Mouse (Mus musculus) heart, adult 2 months (tissue): ENCODE measurements around the gene Mitd1. TPM values are rescaled to one million over a fixed set of nuclear protein-coding genes. Genes with fewer than 3 reads are reported as not detected.

Experiments
- DNase-seq, 2 experiments: peaks; one replicate each; pipeline ENCODE4 v3.0.0; 2021
- H3K27ac ChIP-seq: fragments of 200-600 bp; 2 replicates; pipeline ENCODE4 v1.8.1; 2022
- H3K27me3 ChIP-seq: fragments of 200-500 bp; 2 replicates; pipeline ENCODE4 v1.6.1; 2012; ENCODE audit warnings: mild to moderate bottlenecking, low read length, inconsistent platforms, mixed read lengths; ENCODE audit not compliant: control insufficient read depth, insufficient read depth
- H3K36me3 ChIP-seq: fragments of 200-500 bp; 2 replicates; pipeline ENCODE4 v1.6.1; 2012; ENCODE audit warnings: low read length, inconsistent platforms; ENCODE audit not compliant: control insufficient read depth, insufficient read depth
- H3K4me1 ChIP-seq: fragments of 200-500 bp; 2 replicates; pipeline ENCODE4 v1.6.1; 2011; ENCODE audit warnings: low read length; ENCODE audit not compliant: control insufficient read depth, insufficient read depth
- H3K4me3 ChIP-seq: fragments of 200-600 bp; 2 replicates; pipeline ENCODE4 v1.8.1; 2022
- H3K79me2 ChIP-seq: fragments of 200-500 bp; replicated peaks from 2 replicates; pipeline ENCODE4 v1.6.1; 2012; ENCODE audit warnings: mild to moderate bottlenecking, inconsistent platforms, low read length, moderate library complexity, mixed read lengths; ENCODE audit not compliant: control insufficient read depth, insufficient read depth
- H3K9ac ChIP-seq: fragments of 200-500 bp; 2 replicates; pipeline ENCODE4 v1.6.1; 2012; ENCODE audit warnings: low read depth, mild to moderate bottlenecking, control low read depth, inconsistent platforms, low read length, mixed read lengths
- CTCF ChIP-seq: fragments of 200-600 bp; IDR thresholded peaks from 2 replicates; pipeline ENCODE4 v1.8.1; 2022; ENCODE audit warnings: antibody characterized with exemption, mild to moderate bottlenecking, moderate library complexity
- EP300 ChIP-seq: fragments of 200-500 bp; IDR thresholded peaks from 2 replicates; pipeline ENCODE4 v1.6.1; 2011; ENCODE audit warnings: low read depth, low read length, control low read depth; ENCODE audit not compliant: insufficient read depth
- POLR2A ChIP-seq: fragments of 200-500 bp; IDR thresholded peaks from 2 replicates; pipeline ENCODE4 v1.6.1; 2011; ENCODE audit warnings: mild to moderate bottlenecking, low read depth, low read length, control low read depth; ENCODE audit not compliant: insufficient read depth
- WGBS: fragments of 180-500 bp; shearing (Covaris S2); methylation state at CpG from one replicate; pipeline ENCODE4 v1.1.7; 2018; 5-methylcytosine and 5-hydroxymethylcytosine counted together
- intact Hi-C: fragments of 180-260 bp; cut with DNase I; formaldehyde crosslinking; loops from one replicate; pipeline ENCODE4 v1.15.1; 2025
- polyA plus RNA-seq: library from polyadenylated mRNA; depleted of rRNA; stranded (reverse); fragments of >200 nt; gene quantifications from 2 replicates; pipeline ENCODE4 v1.2.3, GENCODE M21; 2012
- total RNA-seq, 2 experiments: library from RNA; stranded (reverse); gene quantifications; 2 replicates each; pipeline ENCODE4 v1.2.3; 2021

Mitd1 gene
- total and polyA plus RNA-seq, 3 experiments = 2.3 to 3.5 (median 3.3) TPM

- TF ChIP-seq CTCF = peak; percentile 79
- TF ChIP-seq EP300 = no peak
- no peak for TF ChIP-seq POLR2A
- no peaks in the 10 kb centered on the region for H3K79me2 ChIP-seq
- no peak overlapping the region for H3K27ac ChIP-seq
- intact Hi-C loops = loop anchor here (2.0 kb wide), 1 partner anchor 188 kb away; no protein-coding TSS in a partner anchor
- no peak overlapping the region for H3K4me3 ChIP-seq
- WGBS = 74% methylated on average over 1 of the region's 1 CpGs
- H3K4me1 ChIP-seq = peaks cover 2% of the 10 kb centered on the region
- no peaks in the 10 kb centered on the region for H3K36me3 ChIP-seq
- DNase-seq = peak in 1 of 2 experiments; percentile 36
- no peak overlapping the region for H3K9ac ChIP-seq
- H3K27me3 ChIP-seq = no peaks in the 10 kb centered on the region
Observed at GRCm38 (mm10) chr1:37867056-37867455, 23.2 kb downstream of the Mitd1 start.

- Histone ChIP-seq H3K36me3 (no peaks in the 10 kb centered on the region), H3K9ac (peak within 1 kb of the TSS; percentile 72), H3K4me3 (peak within 1 kb of the TSS; percentile 81), H3K27me3 (no peaks in the 10 kb centered on the region), H3K79me2 (no peaks in the 10 kb centered on the region), H3K4me1 (no peaks in the 10 kb centered on the region), H3K27ac (peak within 1 kb of the TSS; percentile 92)
- WGBS = 78% methylated on average over 6 of the region's 6 CpGs
- no peak for DNase-seq
- intact Hi-C loops = loop anchor here (2.0 kb wide), 1 partner anchor 187 kb away; no protein-coding TSS in a partner anchor
- TF ChIP-seq CTCF = no peak
- TF ChIP-seq POLR2A = no peak
- TF ChIP-seq EP300 = no peak
Observed at GRCm38 (mm10) chr1:37866286-37866685, 23.9 kb downstream of the Mitd1 start, which contains the start of gene Tsga10. Gene Tsga10 (minus strand): TSS chr1:37866429.

- H3K27me3 ChIP-seq = no peaks in the 10 kb centered on the region
- H3K79me2 ChIP-seq = no peaks in the 10 kb centered on the region
- H3K36me3 ChIP-seq = no peaks in the 10 kb centered on the region
- H3K4me3 ChIP-seq = peak overlapping the region; percentile 81
- WGBS = 9% methylated on average over 23 of the region's 23 CpGs
- no peak for DNase-seq
- H3K9ac ChIP-seq = peak overlapping the region; percentile 72
- intact Hi-C loops = loop anchor here (1.0 to 2.0 kb wide), 3 partner anchors 25 to 187 kb away; partner anchors contain the start of genes Mitd1, Mrpl30 and Txndc9
- peak overlapping the region; percentile 92 for H3K27ac ChIP-seq
- H3K4me1 ChIP-seq = no peaks in the 10 kb centered on the region
- no peak for TF ChIP-seq CTCF
- peak; percentile 95 for TF ChIP-seq POLR2A
- TF ChIP-seq EP300 = no peak
Observed at GRCm38 (mm10) chr1:37865401-37866215, 24.6 kb downstream of the Mitd1 start.

GRCm38 (mm10) chr1:37864511-37865400 lies 25.5 kb downstream of the Mitd1 start:
- DNase-seq = peak; percentile 99 to 100
- no peaks in the 10 kb centered on the region; the same call in 1 of the 2 replicates for H3K4me1 ChIP-seq
- H3K27me3 ChIP-seq = no peaks in the 10 kb centered on the region
- H3K4me3 ChIP-seq = peak overlapping the region; percentile 81
- peak overlapping the region; percentile 80 for H3K9ac ChIP-seq
- no peaks in the 10 kb centered on the region for H3K36me3 ChIP-seq
- H3K79me2 ChIP-seq = no peaks in the 10 kb centered on the region
- TF ChIP-seq EP300 (0 out of 2 replicates have a peak, but pooled peaks have one; percentile 46), CTCF (peak; percentile 52), POLR2A (peak; percentile 91)
- intact Hi-C loops = loop anchor here (1.0 to 2.0 kb wide), 2 partner anchors 26 to 132 kb away; partner anchors contain the start of genes Mitd1, Mrpl30 and Txndc9
- H3K27ac ChIP-seq = peak overlapping the region; percentile 92
- WGBS = under 1% methylated on average over 87 of the region's 90 CpGs

GRCm38 (mm10) chr1:37850696-37851095 lies 39.5 kb downstream of the Mitd1 start:
- DNase-seq = no peak
- 52% methylated on average over 2 of the region's 2 CpGs for WGBS
- no peaks in the 10 kb centered on the region for H3K4me1 ChIP-seq
- no peaks in the 10 kb centered on the region for H3K79me2 ChIP-seq
- TF ChIP-seq POLR2A (no peak), EP300 (no peak), CTCF (no peak)
- H3K27me3 ChIP-seq = no peaks in the 10 kb centered on the region
- intact Hi-C loops = no loop called here
- H3K27ac ChIP-seq = no peak overlapping the region
- no peaks in the 10 kb centered on the region for H3K36me3 ChIP-seq
- H3K4me3 ChIP-seq = no peak overlapping the region
- no peak overlapping the region for H3K9ac ChIP-seq
